ENCODE assay signal across 17 mouse cellular contexts in the genomic region with DNA sequence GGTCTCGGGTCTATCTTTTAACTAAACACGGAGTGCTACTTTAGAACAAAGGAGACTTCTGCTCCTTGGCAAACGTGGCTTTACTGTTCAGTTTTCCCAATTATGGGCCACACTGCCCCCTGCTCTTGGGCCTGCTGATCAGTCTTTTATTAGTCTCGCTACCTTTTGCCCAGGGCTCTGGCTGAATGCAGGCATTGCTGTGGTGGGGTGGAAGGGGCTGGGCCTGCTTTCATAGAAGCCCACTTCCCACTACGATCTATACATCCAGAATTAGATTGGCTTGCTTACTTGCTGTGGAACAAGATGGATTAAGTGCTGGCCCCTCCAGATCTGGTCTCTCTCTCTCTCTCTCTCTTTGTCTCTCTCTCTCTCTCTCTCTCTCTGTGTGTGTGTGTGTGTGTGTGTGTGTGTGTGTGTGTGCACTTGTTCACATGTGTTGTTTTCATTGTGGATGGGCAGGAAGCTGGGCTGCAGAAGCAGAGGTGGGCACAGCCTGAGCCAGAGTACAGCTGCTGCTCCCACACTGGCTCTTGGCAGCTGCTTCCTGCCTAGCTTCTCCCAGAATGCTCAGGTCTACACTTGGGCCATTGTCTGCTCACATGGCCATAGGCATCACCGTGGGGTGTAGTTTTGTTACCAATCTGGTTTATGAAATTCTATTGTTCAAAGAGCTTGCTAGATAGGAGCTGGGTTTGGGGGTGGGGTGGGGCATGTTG.
A peak's percentile ranks its signal among the peaks of the same experiment; 100 is the strongest.
DNase-seq lines count a peak whose midpoint lies in the region; ATAC-seq and TF ChIP-seq lines count a peak whose summit lies in the region.
"Had no signal": no experiment of that assay in that cellular context is flagged by ENCODE, and none has a peak within 500 bp of the region (broad histone marks: within the 10 kb centered on the region; RNA-seq: fewer than 3 reads in every experiment).

No protein-coding gene starts in this region.

- peak overlapping the region; percentile 38; the same call in 1 of the 2 replicates for H3K27ac ChIP-seq in midbrain, embryonic 10.5 days (replicated peaks)
- H3K27ac ChIP-seq in midbrain, postnatal 0 days (ENCODE audit: low read depth, low read length) = no peak overlapping the region
- no peak overlapping the region for H3K27ac ChIP-seq in hindbrain, embryonic 12.5 days
- H3K27ac ChIP-seq in midbrain, embryonic 14.5 days (replicated peaks; ENCODE audit: low read depth, low read length) = 0 out of 2 replicates have a peak overlapping the region, but pooled peaks have one; percentile 10
- H3K27ac ChIP-seq: embryonic facial prominence, embryonic 15.5 days; heart, embryonic 15.5 days; neural tube, embryonic 12.5 days had no signal

- no peaks in the 10 kb centered on the region for H3K36me3 ChIP-seq in midbrain, embryonic 10.5 days
- no peaks in the 10 kb centered on the region for H3K36me3 ChIP-seq in midbrain, postnatal 0 days (ENCODE audit: insufficient read depth, low read length)
- no peaks in the 10 kb centered on the region for H3K36me3 ChIP-seq in hindbrain, embryonic 12.5 days
- no peaks in the 10 kb centered on the region for H3K36me3 ChIP-seq in midbrain, embryonic 14.5 days (ENCODE audit: control insufficient read depth, insufficient read depth, low read length)
- H3K36me3 ChIP-seq: embryonic facial prominence, embryonic 15.5 days; heart, embryonic 15.5 days; neural tube, embryonic 12.5 days had no signal

- no peak for DNase-seq in midbrain, embryonic 10.5 days (ENCODE audit: low spot score)
- no peak for DNase-seq in midbrain, postnatal 0 days (ENCODE audit: low spot score)
- DNase-seq in midbrain, embryonic 14.5 days = peak; percentile 27
- DNase-seq in thymus, postnatal 25 days = peak; percentile 44
- no peak for DNase-seq in urinary bladder, postnatal 10 days (ENCODE audit: low spot score)
- DNase-seq in adrenal gland, adult 18-20 months (ENCODE audit: low spot score in 2 of 2) = no peak
- no peak for DNase-seq in kidney, adult 9 months
- DNase-seq: adrenal gland, adult 8-10 months; cerebellum, adult 11-12 months; gastrocnemius, postnatal 36 days; kidney, adult 11 months; lung, postnatal 4 days had no signal

- no peak for ATAC-seq in midbrain, postnatal 0 days (ENCODE audit: low FRiP score)
- 0 out of 2 replicates have a peak, but pooled peaks have one; percentile 35 for ATAC-seq in hindbrain, embryonic 12.5 days (ENCODE audit: low FRiP score)
- peak; percentile 24; the same call in 1 of the 2 replicates for ATAC-seq in midbrain, embryonic 14.5 days (ENCODE audit: low FRiP score, low TSS enrichment)

- no peak for TF ChIP-seq CTCF in midbrain, postnatal 0 days (IDR thresholded peaks at IDR 0.05)

- H3K27me3 ChIP-seq in midbrain, embryonic 10.5 days (ENCODE audit: low read depth, poor library complexity, severe bottlenecking) = no peaks in the 10 kb centered on the region; the same call in 1 of the 2 replicates
- H3K27me3 ChIP-seq in midbrain, postnatal 0 days (ENCODE audit: insufficient read depth, low read length) = no peaks in the 10 kb centered on the region
- no peaks in the 10 kb centered on the region for H3K27me3 ChIP-seq in hindbrain, embryonic 12.5 days
- no peaks in the 10 kb centered on the region for H3K27me3 ChIP-seq in midbrain, embryonic 14.5 days (ENCODE audit: control insufficient read depth, insufficient read depth, low read length)
- H3K27me3 ChIP-seq: embryonic facial prominence, embryonic 15.5 days; heart, embryonic 15.5 days; neural tube, embryonic 12.5 days had no signal

- no peaks in the 10 kb centered on the region for H3K9me3 ChIP-seq in midbrain, embryonic 10.5 days (replicated peaks)
- no peaks in the 10 kb centered on the region for H3K9me3 ChIP-seq in midbrain, postnatal 0 days (ENCODE audit: low read length)
- no peaks in the 10 kb centered on the region for H3K9me3 ChIP-seq in hindbrain, embryonic 12.5 days (replicated peaks)
- no peaks in the 10 kb centered on the region for H3K9me3 ChIP-seq in midbrain, embryonic 14.5 days (ENCODE audit: control insufficient read depth, low read length)
- H3K9me3 ChIP-seq: embryonic facial prominence, embryonic 15.5 days; heart, embryonic 15.5 days; neural tube, embryonic 12.5 days had no signal

- H3K4me3 ChIP-seq in midbrain, embryonic 10.5 days = no peak overlapping the region
- H3K4me3 ChIP-seq in midbrain, postnatal 0 days (ENCODE audit: low read depth, low read length) = no peak overlapping the region
- H3K4me3 ChIP-seq in hindbrain, embryonic 12.5 days = no peak overlapping the region
- no peak overlapping the region for H3K4me3 ChIP-seq in midbrain, embryonic 14.5 days (replicated peaks; ENCODE audit: low read depth, low read length)
- H3K4me3 ChIP-seq: embryonic facial prominence, embryonic 15.5 days; heart, embryonic 15.5 days; neural tube, embryonic 12.5 days had no signal

- WGBS in midbrain, embryonic 10.5 days = 71% methylated on average over 6 of the region's 6 CpGs
- 49% methylated on average over 6 of the region's 6 CpGs for WGBS in midbrain, postnatal 0 days
- 55% methylated on average over 6 of the region's 6 CpGs for WGBS in hindbrain, embryonic 12.5 days
- 50% methylated on average over 6 of the region's 6 CpGs for WGBS in midbrain, embryonic 14.5 days

- H3K4me1 ChIP-seq in midbrain, embryonic 10.5 days = peaks cover 10% of the 10 kb centered on the region
- H3K4me1 ChIP-seq in midbrain, postnatal 0 days (ENCODE audit: insufficient read depth, low read length) = no peaks in the 10 kb centered on the region
- H3K4me1 ChIP-seq in hindbrain, embryonic 12.5 days = peaks cover 5% of the 10 kb centered on the region
- no peaks in the 10 kb centered on the region for H3K4me1 ChIP-seq in midbrain, embryonic 14.5 days (ENCODE audit: control insufficient read depth, insufficient read depth, low read length)
- H3K4me1 ChIP-seq: embryonic facial prominence, embryonic 15.5 days; heart, embryonic 15.5 days had no signal

- H3K9ac ChIP-seq in midbrain, postnatal 0 days (replicated peaks; ENCODE audit: low read length, poor library complexity, severe bottlenecking) = no peak overlapping the region
- H3K9ac ChIP-seq in hindbrain, embryonic 12.5 days = no peak overlapping the region
- H3K9ac ChIP-seq in midbrain, embryonic 14.5 days (replicated peaks; ENCODE audit: low read length) = no peak overlapping the region
- H3K9ac ChIP-seq: embryonic facial prominence, embryonic 15.5 days; heart, embryonic 15.5 days; neural tube, embryonic 12.5 days had no signal

- no peak overlapping the region for H3K4me2 ChIP-seq in midbrain, postnatal 0 days (ENCODE audit: low read depth, low read length, poor library complexity, severe bottlenecking)
- H3K4me2 ChIP-seq in hindbrain, embryonic 12.5 days (replicated peaks) = no peak overlapping the region
- no peak overlapping the region for H3K4me2 ChIP-seq in midbrain, embryonic 14.5 days (ENCODE audit: low read length)
- H3K4me2 ChIP-seq: embryonic facial prominence, embryonic 15.5 days; heart, embryonic 15.5 days; liver, embryonic 11.5 days; neural tube, embryonic 12.5 days had no signal

Comparison
In these comparisons a context has a peak if more than half of its experiments do, and no peak if none do; other contexts are left out.
1. DNase-seq: peak in midbrain, embryonic 14.5 days (single experiment) and thymus, postnatal 25 days (single experiment); none in midbrain, embryonic 10.5 days (single experiment), midbrain, postnatal 0 days (single experiment), urinary bladder, postnatal 10 days (single experiment), adrenal gland, adult 18-20 months (0 of 2) and kidney, adult 9 months (single experiment).
2. H3K27ac ChIP-seq: peak in midbrain, embryonic 10.5 days (single experiment) and midbrain, embryonic 14.5 days (single experiment); none in midbrain, postnatal 0 days (single experiment) and hindbrain, embryonic 12.5 days (single experiment).